Mouse (Mus musculus): ENCODE results near the gene Lhx2. TPM values are rescaled to one million over a fixed set of nuclear protein-coding genes. Genes with fewer than 3 reads are reported as not detected.
A peak's percentile ranks its signal among the peaks of the same experiment; 100 is the strongest.

Lhx2 gene
- polyA plus RNA-seq, 1 experiment: 0.08 TPM

GRCm38 (mm10) chr2:38355731-38356427 lies 16.8 kb downstream of the Lhx2 start:
- peaks cover 15% of the 10 kb centered on the region for H3K27me3 ChIP-seq (replicated peaks; ENCODE audit: control insufficient read depth, insufficient read depth, low read length)
- H3K27ac ChIP-seq (ENCODE audit: insufficient read depth, low read depth, low read length): no peak overlapping the region
- WGBS: 9% methylated on average over 19 of the region's 19 CpGs
- peak; percentile 39 for DNase-seq
- H3K4me1 ChIP-seq (ENCODE audit: control insufficient read depth, insufficient read depth, low read length): peaks cover 2% of the 10 kb centered on the region; the same call in 1 of the 2 replicates
- H3K4me3 ChIP-seq (ENCODE audit: insufficient read depth, low read depth, low read length): no peak overlapping the region
- no peaks in the 10 kb centered on the region for H3K36me3 ChIP-seq (ENCODE audit: control insufficient read depth, insufficient read depth, low read length)
- TF ChIP-seq CTCF (conservative IDR thresholded peaks at IDR 0.05; ENCODE audit: insufficient read depth, insufficient read length, low read depth, low read length): no peak
- TF ChIP-seq POLR2A (IDR thresholded peaks at IDR 0.05; ENCODE audit: low read depth, low read length): no peak

- TF ChIP-seq POLR2A (IDR thresholded peaks at IDR 0.05; ENCODE audit: low read depth, low read length) (no peak), CTCF (conservative IDR thresholded peaks at IDR 0.05; ENCODE audit: insufficient read depth, insufficient read length, low read depth, low read length) (no peak)
- H3K4me3 ChIP-seq (ENCODE audit: insufficient read depth, low read depth, low read length): no peak overlapping the region
- H3K27ac ChIP-seq (ENCODE audit: insufficient read depth, low read depth, low read length): no peak overlapping the region
- DNase-seq: no peak
- H3K36me3 ChIP-seq (ENCODE audit: control insufficient read depth, insufficient read depth, low read length): no peaks in the 10 kb centered on the region
- H3K27me3 ChIP-seq (replicated peaks; ENCODE audit: control insufficient read depth, insufficient read depth, low read length): peaks cover 15% of the 10 kb centered on the region
- WGBS: 5% methylated on average over 53 of the region's 53 CpGs
- peaks cover 2% of the 10 kb centered on the region; the same call in 1 of the 2 replicates for H3K4me1 ChIP-seq (ENCODE audit: control insufficient read depth, insufficient read depth, low read length)
These were observed 17.6 kb downstream of the Lhx2 start for GRCm38 (mm10) chr2:38356428-38357260.

GRCm38 (mm10) chr2:38357294-38358246 lies 18.5 kb downstream of the Lhx2 start:
- Histone ChIP-seq H3K4me1 (ENCODE audit: control insufficient read depth, insufficient read depth, low read length) (peaks cover 2% of the 10 kb centered on the region; the same call in 1 of the 2 replicates), H3K4me3 (ENCODE audit: insufficient read depth, low read depth, low read length) (no peak overlapping the region), H3K36me3 (ENCODE audit: control insufficient read depth, insufficient read depth, low read length) (no peaks in the 10 kb centered on the region), H3K27ac (ENCODE audit: insufficient read depth, low read depth, low read length) (no peak overlapping the region), H3K27me3 (replicated peaks; ENCODE audit: control insufficient read depth, insufficient read depth, low read length) (peaks cover 15% of the 10 kb centered on the region)
- no peak for DNase-seq
- WGBS: 7% methylated on average over 35 of the region's 35 CpGs
- TF ChIP-seq CTCF (conservative IDR thresholded peaks at IDR 0.05; ENCODE audit: insufficient read depth, insufficient read length, low read depth, low read length) (no peak), POLR2A (IDR thresholded peaks at IDR 0.05; ENCODE audit: low read depth, low read length) (no peak)

- Histone ChIP-seq H3K27ac (ENCODE audit: insufficient read depth, low read depth, low read length) (no peak overlapping the region), H3K4me3 (ENCODE audit: insufficient read depth, low read depth, low read length) (no peak overlapping the region), H3K27me3 (replicated peaks; ENCODE audit: control insufficient read depth, insufficient read depth, low read length) (peaks cover 15% of the 10 kb centered on the region), H3K4me1 (ENCODE audit: control insufficient read depth, insufficient read depth, low read length) (no peaks in the 10 kb centered on the region), H3K36me3 (ENCODE audit: control insufficient read depth, insufficient read depth, low read length) (no peaks in the 10 kb centered on the region)
- 16% methylated on average over 3 of the region's 3 CpGs for WGBS
- no peak for DNase-seq
- TF ChIP-seq POLR2A (IDR thresholded peaks at IDR 0.05; ENCODE audit: low read depth, low read length): no peak
These were observed 19.5 kb downstream of the Lhx2 start for GRCm38 (mm10) chr2:38358611-38359010.

- no peak for TF ChIP-seq POLR2A (IDR thresholded peaks at IDR 0.05; ENCODE audit: low read depth, low read length)
- TF ChIP-seq CTCF (conservative IDR thresholded peaks at IDR 0.05; ENCODE audit: insufficient read depth, insufficient read length, low read depth, low read length): no peak
- H3K4me1 ChIP-seq (ENCODE audit: control insufficient read depth, insufficient read depth, low read length): no peaks in the 10 kb centered on the region
- no peaks in the 10 kb centered on the region for H3K36me3 ChIP-seq (ENCODE audit: control insufficient read depth, insufficient read depth, low read length)
- H3K4me3 ChIP-seq (ENCODE audit: insufficient read depth, low read depth, low read length): no peak overlapping the region
- H3K27me3 ChIP-seq (replicated peaks; ENCODE audit: control insufficient read depth, insufficient read depth, low read length): peaks cover 15% of the 10 kb centered on the region
- DNase-seq: no peak
- 11% methylated on average over 10 of the region's 10 CpGs for WGBS
- H3K27ac ChIP-seq (ENCODE audit: insufficient read depth, low read depth, low read length): no peak overlapping the region
These were observed 20.1 kb downstream of the Lhx2 start for GRCm38 (mm10) chr2:38359186-38359585.

- Histone ChIP-seq H3K27ac (ENCODE audit: insufficient read depth, low read depth, low read length) (no peak overlapping the region), H3K27me3 (replicated peaks; ENCODE audit: control insufficient read depth, insufficient read depth, low read length) (peaks cover 15% of the 10 kb centered on the region), H3K4me1 (ENCODE audit: control insufficient read depth, insufficient read depth, low read length) (no peaks in the 10 kb centered on the region), H3K4me3 (ENCODE audit: insufficient read depth, low read depth, low read length) (no peak overlapping the region), H3K36me3 (ENCODE audit: control insufficient read depth, insufficient read depth, low read length) (no peaks in the 10 kb centered on the region)
- WGBS: 8% methylated on average over 13 of the region's 13 CpGs
- TF ChIP-seq POLR2A (IDR thresholded peaks at IDR 0.05; ENCODE audit: low read depth, low read length): no peak
- no peak for TF ChIP-seq CTCF (conservative IDR thresholded peaks at IDR 0.05; ENCODE audit: insufficient read depth, insufficient read length, low read depth, low read length)
- DNase-seq: no peak
These were observed 20.7 kb downstream of the Lhx2 start for GRCm38 (mm10) chr2:38359811-38360210.
